Comparison of ENCODE assay signal across 8 mouse cellular contexts in the genomic region with DNA sequence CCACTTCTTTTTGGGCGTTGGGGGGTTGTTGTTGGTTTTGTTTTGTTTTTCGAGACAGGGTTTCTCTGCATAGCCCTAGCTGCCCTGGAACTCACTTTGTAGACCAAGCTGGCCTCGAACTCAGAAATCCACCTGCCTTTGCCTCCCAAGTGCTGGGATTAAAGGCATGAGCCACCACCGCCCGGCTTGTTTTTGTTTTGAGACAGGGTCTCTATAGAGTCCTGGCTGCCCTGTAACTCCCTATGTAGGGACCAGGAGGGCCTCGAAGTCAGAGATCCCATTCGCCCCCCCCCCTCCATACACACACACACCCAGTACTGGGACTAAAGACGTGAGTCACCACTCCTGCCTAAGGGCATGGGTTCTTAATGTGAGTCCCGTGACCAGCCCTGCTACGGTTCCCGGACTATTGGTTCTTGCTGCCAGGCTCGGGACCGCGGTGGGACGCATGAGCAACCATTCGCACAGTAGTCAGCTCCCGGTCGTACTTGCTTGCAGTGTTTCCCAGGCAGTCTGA. TPM values are rescaled to one million over a fixed set of nuclear protein-coding genes. Genes with fewer than 3 reads are reported as not detected.
A peak's percentile ranks its signal among the peaks of the same experiment; 100 is the strongest.
DNase-seq lines count a peak whose midpoint lies in the region; ATAC-seq lines count a peak whose summit lies in the region.

No protein-coding gene starts in this region.

- no peaks in the 10 kb centered on the region for H3K9me3 ChIP-seq in embryonic facial prominence, embryonic 10.5 days
- H3K9me3 ChIP-seq in heart, embryonic 14.5 days (ENCODE audit: control insufficient read depth, low read length): no peaks in the 10 kb centered on the region

- H3K4me2 ChIP-seq in heart, embryonic 14.5 days (ENCODE audit: low read length): peak overlapping the region; percentile 94

- H3K4me1 ChIP-seq in embryonic facial prominence, embryonic 10.5 days: peaks cover 50% of the 10 kb centered on the region
- peaks cover 8 to 42% of the 10 kb centered on the region in 2 experiments for H3K4me1 ChIP-seq in heart, embryonic 14.5 days (ENCODE audit: control insufficient read depth in 2 of 2, insufficient read depth in 2 of 2, low read length in 2 of 2)

- DNase-seq in 3134 (ENCODE audit: extremely low read depth, insufficient read length, low spot score) (peak; percentile 84), WW6 (ENCODE audit: low read depth, low spot score) (peak; percentile 55)
- DNase-seq in embryonic facial prominence, embryonic 10.5 days (ENCODE audit: low spot score): peak; percentile 65
- DNase-seq in kidney, postnatal 10 days: peak; percentile 83
- DNase-seq in spleen, adult 12 weeks (ENCODE audit: low spot score): peak; percentile 24
- DNase-seq in right cerebral cortex, postnatal 36 days (ENCODE audit: low spot score in 2 of 2): no peak

- H3K79me2 ChIP-seq in macrophage (ENCODE audit: inconsistent target): peaks cover 34% of the 10 kb centered on the region

- peak overlapping the region; percentile 68 for H3K9ac ChIP-seq in heart, embryonic 14.5 days (ENCODE audit: low read length)

- H3K27ac ChIP-seq in embryonic facial prominence, embryonic 10.5 days (replicated peaks): peak overlapping the region; percentile 95
- peak overlapping the region; percentile 92 to 93 for H3K27ac ChIP-seq in heart, embryonic 14.5 days (replicated peaks in 1 of 2; ENCODE audit: control insufficient read depth in 1 of 2, insufficient read depth in 1 of 2, low read depth in 2 of 2, low read length in 2 of 2)
- H3K27ac ChIP-seq in macrophage: peak overlapping the region; percentile 78

- H3K27me3 ChIP-seq in embryonic facial prominence, embryonic 10.5 days (replicated peaks; ENCODE audit: low read depth, poor library complexity, severe bottlenecking): no peaks in the 10 kb centered on the region
- H3K27me3 ChIP-seq in heart, embryonic 14.5 days (ENCODE audit: control insufficient read depth, insufficient read depth, low read length): no peaks in the 10 kb centered on the region

- ATAC-seq in heart, embryonic 14.5 days (ENCODE audit: insufficient number of reproducible peaks, insufficient read depth, low FRiP score, low read depth): peak; percentile 5; the same call in 1 of the 2 replicates

- under 1% methylated on average over 18 of the region's 18 CpGs for WGBS in embryonic facial prominence, embryonic 10.5 days
- 1% methylated on average over 18 of the region's 18 CpGs for WGBS in heart, embryonic 14.5 days
- WGBS in macrophage (ENCODE audit: missing documents): 2% methylated on average over 18 of the region's 18 CpGs

- no peaks in the 10 kb centered on the region; the same call in 1 of the 2 replicates for H3K36me3 ChIP-seq in embryonic facial prominence, embryonic 10.5 days (replicated peaks)
- H3K36me3 ChIP-seq in heart, embryonic 14.5 days (ENCODE audit: control insufficient read depth, insufficient read depth, low read length): no peaks in the 10 kb centered on the region
- no peaks in the 10 kb centered on the region for H3K36me3 ChIP-seq in macrophage (ENCODE audit: inconsistent target)

- H3K4me3 ChIP-seq in embryonic facial prominence, embryonic 10.5 days: peak overlapping the region; percentile 96
- H3K4me3 ChIP-seq in heart, embryonic 14.5 days (ENCODE audit: control insufficient read depth in 1 of 2, insufficient read depth in 1 of 2, low read depth in 1 of 2, low read length in 2 of 2): peak overlapping the region; percentile 35 to 91
- peak overlapping the region; percentile 30 for H3K4me3 ChIP-seq in macrophage (ENCODE audit: inconsistent target)

RNA-seq across cellular contexts. Expression of gene Zfp367, which starts 0.8 kb away (rescaled TPM):
- polyA plus RNA-seq in embryonic facial prominence, embryonic 10.5 days (2016; fragmentation: Nextera tagmentation; extraction: Ambion mirVana): 13.5 and 14.0 TPM in 2 replicates
- 28.1 and 30.2 TPM in 2 replicates for polyA plus RNA-seq in heart, embryonic 14.5 days (2014; fragmentation: Nextera tagmentation; extraction: Ambion mirVana)
- total RNA-seq in macrophage (2018; cell fraction: chromatin; rRNA removed): 10 to 100 TPM; 14.5 to 51.9 (median 26.2) TPM
- total RNA-seq in macrophage (2018; cell fraction: cytosol; rRNA removed): 10 to 100 TPM in 23 of 26 experiments, 1 to 10 TPM in 3; 7.6 to 23.1 (median 12.6) TPM
- 10 to 100 TPM; 12.4 to 54.1 (median 24.3) TPM for total RNA-seq in macrophage (2018; cell fraction: nucleus; rRNA removed)
- 11.3 to 21.4 TPM (median 14.7 TPM) in 3 replicates for polyA plus RNA-seq in macrophage (2018)

RNA-seq across cellular contexts. Expression of gene Habp4, which starts 7.8 kb away (rescaled TPM):
- polyA plus RNA-seq in embryonic facial prominence, embryonic 10.5 days (2016; fragmentation: Nextera tagmentation; extraction: Ambion mirVana): 17.4 and 19.5 TPM in 2 replicates
- polyA plus RNA-seq in heart, embryonic 14.5 days (2014; fragmentation: Nextera tagmentation; extraction: Ambion mirVana): 70.9 and 72.4 TPM in 2 replicates
- 10 to 100 TPM in 18 of 26 experiments, 1 to 10 TPM in 8; 1.9 to 22.9 (median 12.7) TPM for total RNA-seq in macrophage (2018; cell fraction: chromatin; rRNA removed)
- total RNA-seq in macrophage (2018; cell fraction: cytosol; rRNA removed): 10 to 100 TPM in 21 of 26 experiments, 1 to 10 TPM in 5; 7.7 to 17.7 (median 12.1) TPM
- 10 to 100 TPM in 18 of 26 experiments, 1 to 10 TPM in 8; 3.4 to 27.7 (median 14.7) TPM for total RNA-seq in macrophage (2018; cell fraction: nucleus; rRNA removed)
- 11.3 to 21.1 TPM (median 14.9 TPM) in 3 replicates for polyA plus RNA-seq in macrophage (2018)

RNA-seq across cellular contexts. Expression of gene Slc35d2, which starts 24.6 kb away (rescaled TPM):
- polyA plus RNA-seq in embryonic facial prominence, embryonic 10.5 days (2016; fragmentation: Nextera tagmentation; extraction: Ambion mirVana): 2.5 and 3.2 TPM in 2 replicates
- 6.1 and 7.7 TPM in 2 replicates for polyA plus RNA-seq in heart, embryonic 14.5 days (2014; fragmentation: Nextera tagmentation; extraction: Ambion mirVana)
- total RNA-seq in macrophage (2018; cell fraction: chromatin; rRNA removed): 10 to 100 TPM in 18 of 26 experiments, 1 to 10 TPM in 8; 1.7 to 31.8 (median 18.3) TPM
- 10 to 100 TPM in 20 of 26 experiments, 1 to 10 TPM in 6; 8.1 to 14.3 (median 11.7) TPM for total RNA-seq in macrophage (2018; cell fraction: cytosol; rRNA removed)
- 10 to 100 TPM in 19 of 26 experiments, 1 to 10 TPM in 7; 3.6 to 38.5 (median 15.2) TPM for total RNA-seq in macrophage (2018; cell fraction: nucleus; rRNA removed)
- polyA plus RNA-seq in macrophage (2018): 9.8 to 12.2 TPM (median 10.3 TPM) in 3 replicates

Comparison
In these comparisons a context has a peak if more than half of its experiments do, and no peak if none do; other contexts are left out.
1. DNase-seq: peak in 3134 (single experiment), WW6 (single experiment), embryonic facial prominence, embryonic 10.5 days (single experiment), kidney, postnatal 10 days (single experiment) and spleen, adult 12 weeks (single experiment); none in right cerebral cortex, postnatal 36 days (0 of 2).
2. H3K4me3 ChIP-seq: peak in every context shown above with its lines; median percentile 96 in embryonic facial prominence, embryonic 10.5 days; 63 in heart, embryonic 14.5 days; 30 in macrophage.
3. Peak in every context shown above with its lines, with median percentiles within 50 percentile points of each other: H3K27ac ChIP-seq.